Mouse (Mus musculus) kidney, postnatal 25 days (tissue): ENCODE results near the gene Etnk2.
"Not testable (repeated sequence)": the region's sequence is repeated elsewhere in the genome, so short reads cannot be mapped to it uniquely, and the experiment has no call there.

ENCODE experiments used
- DNase-seq, 2 experiments: peaks; one replicate each; pipeline ENCODE4 v3.0.0; 2021; ENCODE audit warnings: mixed read lengths in 2 of 2

Gene Etnk2

GRCm38 (mm10) chr1:133363276-133364021, at the start of gene Etnk2:
Etnk2 (plus strand) TSS chr1:133363572.
- peak; percentile 83 to 92 for DNase-seq

GRCm38 (mm10) chr1:133314364-133314763, 49.0 kb upstream of the Etnk2 start:
- DNase-seq: peak; percentile 72 to 76

GRCm38 (mm10) chr1:133315775-133316174, 47.6 kb upstream of the Etnk2 start:
- DNase-seq: no peak

- no peak for DNase-seq
Measured at GRCm38 (mm10) chr1:133316577-133316976, 46.8 kb upstream of the Etnk2 start.

- DNase-seq: no peak
Measured at GRCm38 (mm10) chr1:133317149-133317548, 46.2 kb upstream of the Etnk2 start.

- no peak for DNase-seq
Measured at GRCm38 (mm10) chr1:133321267-133321925, 42.0 kb upstream of the Etnk2 start, which contains the start of gene Kiss1. Kiss1 (plus strand) TSS chr1:133321875.

- no peak for DNase-seq
Measured at GRCm38 (mm10) chr1:133323333-133323732, 40.0 kb upstream of the Etnk2 start.

GRCm38 (mm10) chr1:133325951-133326350, 37.4 kb upstream of the Etnk2 start:
- no peak for DNase-seq

GRCm38 (mm10) chr1:133327094-133327493, 36.3 kb upstream of the Etnk2 start:
- no peak for DNase-seq

GRCm38 (mm10) chr1:133328299-133328795, 35.0 kb upstream of the Etnk2 start:
- DNase-seq: no peak

GRCm38 (mm10) chr1:133328896-133329637, 34.3 kb upstream of the Etnk2 start:
- DNase-seq: no peak

- no peak for DNase-seq
Measured at GRCm38 (mm10) chr1:133329638-133329964, 33.8 kb upstream of the Etnk2 start.

- no peak for DNase-seq
Measured at GRCm38 (mm10) chr1:133331142-133331541, 32.2 kb upstream of the Etnk2 start.

- no peak for DNase-seq
Measured at GRCm38 (mm10) chr1:133332656-133333430, 30.5 kb upstream of the Etnk2 start.

GRCm38 (mm10) chr1:133333937-133334336, 29.4 kb upstream of the Etnk2 start:
- no peak for DNase-seq

GRCm38 (mm10) chr1:133340403-133340802, 23.0 kb upstream of the Etnk2 start:
- DNase-seq: not testable (repeated sequence)

GRCm38 (mm10) chr1:133344357-133344756, 19.0 kb upstream of the Etnk2 start:
- DNase-seq: no peak

GRCm38 (mm10) chr1:133346531-133346930, 16.8 kb upstream of the Etnk2 start:
- DNase-seq: no peak

- DNase-seq: no peak
Measured at GRCm38 (mm10) chr1:133347226-133347625, 16.1 kb upstream of the Etnk2 start.

GRCm38 (mm10) chr1:133347693-133348520, 15.5 kb upstream of the Etnk2 start:
- DNase-seq: peak; percentile 63 to 82

- no peak for DNase-seq
Measured at GRCm38 (mm10) chr1:133350210-133350609, 13.2 kb upstream of the Etnk2 start, which contains the start of gene Ren1. Ren1 (plus strand) TSS chr1:133350510.

GRCm38 (mm10) chr1:133351762-133352161, 11.6 kb upstream of the Etnk2 start:
- DNase-seq: no peak
